Mouse (Mus musculus) megakaryocyte, embryonic 14.5 days (primary cell): Measurements from ENCODE around the gene Rasa3.

ENCODE experiments used
- FLI1 ChIP-seq: IDR thresholded peaks from 2 replicates; pipeline ENCODE4 v1.6.1; 2012; ENCODE audit warnings: low read length, inconsistent platforms, mixed read lengths
- GATA1 ChIP-seq: IDR thresholded peaks from 3 replicates; pipeline ENCODE4 v1.6.1; 2012; ENCODE audit warnings: mixed read lengths, low read length, inconsistent platforms, borderline replicate concordance

DNA sequence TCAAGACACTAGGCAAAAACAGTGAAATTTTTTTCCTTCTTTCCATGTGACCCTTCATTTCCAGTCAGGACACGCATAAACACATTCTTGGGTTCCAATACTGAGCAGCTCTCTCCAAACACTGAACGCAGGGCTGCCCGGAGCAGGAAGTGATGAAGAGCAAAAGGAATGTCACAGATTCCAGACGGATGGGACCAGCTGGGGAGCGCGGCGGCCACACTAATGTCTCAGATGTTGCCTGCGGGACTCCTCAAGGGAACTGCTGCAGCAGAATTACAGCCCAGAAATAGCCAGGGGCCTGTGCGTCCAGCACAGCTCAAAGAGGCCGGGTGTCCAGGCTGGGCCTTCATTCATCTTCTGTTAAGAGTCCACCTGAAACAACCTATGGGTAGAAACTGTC lies 9.0 kb downstream of the Rasa3 start:
- TF ChIP-seq GATA1 (no peak), FLI1 (no peak)
